Mouse (Mus musculus): ENCODE data around the gene Bloc1s4.

GRCm38 (mm10) chr5:36731901-36732652 lies 16.4 kb downstream of the Bloc1s4 start:
- TF ChIP-seq CTCF (IDR thresholded peaks at IDR 0.05; ENCODE audit: extremely low read depth, insufficient read depth, insufficient read length, insufficient replicate concordance) = no peak
- no peak for TF ChIP-seq POLR2A (IDR thresholded peaks at IDR 0.05; ENCODE audit: low read depth, low read length)
